Mouse (Mus musculus) liver, embryonic 11.5 days (tissue): ENCODE measurements around the gene Nup50. TPM values are rescaled to one million over a fixed set of nuclear protein-coding genes. Genes with fewer than 3 reads are reported as not detected.
A peak's percentile ranks its signal among the peaks of the same experiment; 100 is the strongest.

Source experiments
- ATAC-seq: fragments of 200-750 bp; cut with Nextera tagmentation; replicated peaks from 2 replicates; pipeline ENCODE4 v1.8.0; 2017; ENCODE audit warnings: moderate number of reproducible peaks, mild to moderate bottlenecking, moderate TSS enrichment, moderate library complexity; ENCODE audit not compliant: low FRiP score
- DNase-seq: peaks from one replicate; pipeline ENCODE4 v3.0.0-alpha.2; 2017; ENCODE audit warnings: low spot score
- H3K27ac ChIP-seq: fragments of 300-500 bp; sonication (generic); 2 replicates; pipeline ENCODE4 v1.5.1; 2014; ENCODE audit warnings: mild to moderate bottlenecking, low read depth, low read length, control low read depth
- H3K27me3 ChIP-seq: fragments of 300-500 bp; sonication (generic); replicated peaks from 2 replicates; pipeline ENCODE4 v1.6.1; 2014; ENCODE audit warnings: low read length, mixed read lengths; ENCODE audit not compliant: control insufficient read depth, insufficient read depth
- H3K36me3 ChIP-seq: fragments of 300-500 bp; sonication (generic); 2 replicates; pipeline ENCODE4 v1.6.1; 2014; ENCODE audit warnings: mild to moderate bottlenecking, low read length, moderate library complexity, mixed read lengths; ENCODE audit not compliant: control insufficient read depth, insufficient read depth
- H3K4me1 ChIP-seq: fragments of 300-500 bp; sonication (generic); replicated peaks from 2 replicates; pipeline ENCODE4 v1.6.1; 2014; ENCODE audit warnings: low read length, mixed read lengths; ENCODE audit not compliant: control insufficient read depth, insufficient read depth
- H3K4me2 ChIP-seq: fragments of 300-500 bp; sonication (generic); 2 replicates; pipeline ENCODE4 v1.6.1; 2014; ENCODE audit warnings: mild to moderate bottlenecking, control low read depth, moderate library complexity
- H3K4me3 ChIP-seq: fragments of 300-500 bp; sonication (generic); 2 replicates; pipeline ENCODE4 v1.5.1; 2014; ENCODE audit warnings: low read depth, low read length, control low read depth
- H3K9ac ChIP-seq: fragments of 300-500 bp; sonication (generic); 2 replicates; pipeline ENCODE4 v1.6.1; 2014; ENCODE audit warnings: low read depth, low read length, control low read depth
- H3K9me3 ChIP-seq: fragments of 300-500 bp; sonication (generic); 2 replicates; pipeline ENCODE4 v1.6.1; 2016; ENCODE audit warnings: low read length, inconsistent platforms, mixed read lengths; ENCODE audit not compliant: control insufficient read depth
- WGBS: fragments of 180-500 bp; shearing (Covaris S2); extraction: QIAGEN DNeasy Blood & Tissue Kit; methylation state at CpG from one replicate; pipeline ENCODE4 v1.1.7; 2014; 5-methylcytosine and 5-hydroxymethylcytosine counted together
- polyA plus RNA-seq: library from polyadenylated mRNA; unstranded; fragments of >200 nt; fragmentation: Nextera tagmentation; extraction: Ambion mirVana; gene quantifications from 2 replicates; pipeline ENCODE4 v1.2.1, GENCODE M21; 2014

The Nup50 gene
- polyA plus RNA-seq, 1 experiment from 2014 or later: 56.7 TPM

- 73% methylated on average over 9 of the region's 9 CpGs for WGBS
- H3K9ac ChIP-seq: no peak overlapping the region
- H3K36me3 ChIP-seq: no peaks in the 10 kb centered on the region
- no peaks in the 10 kb centered on the region for H3K27me3 ChIP-seq
- no peak overlapping the region for H3K4me2 ChIP-seq
- H3K9me3 ChIP-seq: no peaks in the 10 kb centered on the region
- no peak overlapping the region for H3K4me3 ChIP-seq
- H3K27ac ChIP-seq: no peak overlapping the region
- DNase-seq (no peak), ATAC-seq (no peak)
- no peaks in the 10 kb centered on the region for H3K4me1 ChIP-seq
Observed at GRCm38 (mm10) chr15:84981609-84982313, 58.5 kb downstream of the Nup50 start.

- ATAC-seq: no peak
- DNase-seq: no peak
- H3K27me3 ChIP-seq: no peaks in the 10 kb centered on the region
- H3K4me3 ChIP-seq: no peak overlapping the region
- H3K9ac ChIP-seq: no peak overlapping the region
- no peaks in the 10 kb centered on the region for H3K36me3 ChIP-seq
- no peaks in the 10 kb centered on the region for H3K9me3 ChIP-seq
- 68% methylated on average over 3 of the region's 3 CpGs for WGBS
- H3K4me2 ChIP-seq: no peak overlapping the region
- H3K27ac ChIP-seq: no peak overlapping the region
- H3K4me1 ChIP-seq: 0 out of 2 replicates have a peak, but pooled peaks cover 3% of the 10 kb centered on the region
Observed at GRCm38 (mm10) chr15:84982888-84983287, 59.7 kb downstream of the Nup50 start.

- DNase-seq (no peak), ATAC-seq (no peak)
- Histone ChIP-seq H3K4me2 (no peak overlapping the region), H3K9ac (no peak overlapping the region), H3K9me3 (no peaks in the 10 kb centered on the region), H3K4me3 (no peak overlapping the region), H3K36me3 (no peaks in the 10 kb centered on the region), H3K27ac (no peak overlapping the region), H3K4me1 (peaks cover 9% of the 10 kb centered on the region), H3K27me3 (no peaks in the 10 kb centered on the region; the same call in 1 of the 2 replicates)
- WGBS: 83% methylated on average over 7 of the region's 7 CpGs
Observed at GRCm38 (mm10) chr15:84983721-84984120, 60.5 kb downstream of the Nup50 start.

DNA sequence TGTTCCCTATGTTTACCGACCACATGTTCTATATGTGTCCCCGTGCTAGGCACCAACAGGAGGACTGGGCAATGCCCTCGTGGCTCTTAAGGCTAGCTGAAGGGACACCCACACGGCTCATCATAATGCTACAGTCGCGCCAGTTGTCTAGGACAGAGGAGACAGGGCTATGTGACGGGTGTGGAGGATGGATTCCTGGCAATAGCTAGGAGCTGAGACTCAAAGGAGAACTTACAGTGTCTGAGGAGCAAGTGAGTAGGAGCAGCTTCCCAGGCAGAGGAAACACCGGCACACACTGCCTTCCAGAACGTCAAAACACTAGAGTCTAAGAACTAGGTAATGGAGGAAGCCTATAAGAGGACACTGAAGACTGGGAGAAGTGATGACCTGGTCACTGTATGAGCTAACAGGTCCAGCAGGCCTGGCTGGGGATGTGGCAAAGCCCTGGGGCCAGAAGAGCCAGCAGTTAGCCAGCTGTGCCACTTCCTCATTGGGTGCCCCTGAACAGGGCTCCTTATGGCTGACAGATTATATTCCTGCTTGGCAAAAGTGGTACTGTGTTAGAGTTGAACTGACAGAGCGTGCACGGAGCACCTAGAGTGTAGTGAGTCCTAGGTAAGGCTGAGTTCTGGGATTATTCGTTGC, 62.4 kb downstream of the Nup50 start:
- H3K4me1 ChIP-seq: peaks cover 9% of the 10 kb centered on the region
- no peak overlapping the region for H3K27ac ChIP-seq
- DNase-seq (no peak), ATAC-seq (no peak)
- H3K9me3 ChIP-seq: no peaks in the 10 kb centered on the region
- H3K4me3 ChIP-seq: no peak overlapping the region
- no peak overlapping the region for H3K9ac ChIP-seq
- H3K27me3 ChIP-seq: no peaks in the 10 kb centered on the region; the same call in 1 of the 2 replicates
- no peaks in the 10 kb centered on the region for H3K36me3 ChIP-seq
- WGBS: 84% methylated on average over 12 of the region's 12 CpGs
- no peak overlapping the region for H3K4me2 ChIP-seq

GRCm38 (mm10) chr15:84986171-84987019, 63.2 kb downstream of the Nup50 start:
- no peak for ATAC-seq
- Histone ChIP-seq H3K27me3 (no peaks in the 10 kb centered on the region; the same call in 1 of the 2 replicates), H3K4me3 (peak overlapping the region; percentile 75), H3K4me2 (peak overlapping the region; percentile 97), H3K9me3 (no peaks in the 10 kb centered on the region), H3K36me3 (no peaks in the 10 kb centered on the region), H3K27ac (no peak overlapping the region), H3K4me1 (peaks cover 9% of the 10 kb centered on the region), H3K9ac (no peak overlapping the region)
- no peak for DNase-seq
- WGBS: 55% methylated on average over 4 of the region's 4 CpGs

- DNase-seq (peak; percentile 66), ATAC-seq (peak; percentile 69)
- WGBS: under 1% methylated on average over 52 of the region's 53 CpGs
- peak overlapping the region; percentile 79 for H3K9ac ChIP-seq
- peak overlapping the region; percentile 97 for H3K4me2 ChIP-seq
- H3K9me3 ChIP-seq: no peaks in the 10 kb centered on the region
- H3K27ac ChIP-seq: no peak overlapping the region; the same call in 1 of the 2 replicates
- no peaks in the 10 kb centered on the region; the same call in 1 of the 2 replicates for H3K27me3 ChIP-seq
- peak overlapping the region; percentile 75 for H3K4me3 ChIP-seq
- no peaks in the 10 kb centered on the region for H3K36me3 ChIP-seq
- H3K4me1 ChIP-seq: peaks cover 9% of the 10 kb centered on the region
Observed at GRCm38 (mm10) chr15:84987020-84987815, 64.0 kb downstream of the Nup50 start.

- H3K27ac ChIP-seq: no peak within 1 kb of the TSS; the same call in 1 of the 2 replicates
- ATAC-seq (peak; percentile 90), DNase-seq (peak; percentile 93)
- H3K9me3 ChIP-seq: no peaks in the 10 kb centered on the region
- peak within 1 kb of the TSS; percentile 97 for H3K4me2 ChIP-seq
- under 1% methylated on average over 58 of the region's 59 CpGs for WGBS
- no peaks in the 10 kb centered on the region for H3K36me3 ChIP-seq
- no peaks in the 10 kb centered on the region; the same call in 1 of the 2 replicates for H3K27me3 ChIP-seq
- H3K4me3 ChIP-seq: peak within 1 kb of the TSS; percentile 75
- H3K9ac ChIP-seq: peak within 1 kb of the TSS; percentile 79
- H3K4me1 ChIP-seq: peaks cover 9% of the 10 kb centered on the region
Observed at GRCm38 (mm10) chr15:84987874-84988825, 64.9 kb downstream of the Nup50 start, which contains the start of gene 5031439G07Rik. 5031439G07Rik (minus strand) TSS chr15:84988551.
